Mouse (Mus musculus) urinary bladder, postnatal 10 days (tissue): ENCODE measurements around the gene Rack1.
"Not testable (repeated sequence)": the region's sequence is repeated elsewhere in the genome, so short reads cannot be mapped to it uniquely, and the experiment has no call there.

Experiments used
- DNase-seq: peaks from one replicate; pipeline ENCODE4 v3.0.0; 2022; ENCODE audit warnings: low spot score

The Rack1 gene

DNA sequence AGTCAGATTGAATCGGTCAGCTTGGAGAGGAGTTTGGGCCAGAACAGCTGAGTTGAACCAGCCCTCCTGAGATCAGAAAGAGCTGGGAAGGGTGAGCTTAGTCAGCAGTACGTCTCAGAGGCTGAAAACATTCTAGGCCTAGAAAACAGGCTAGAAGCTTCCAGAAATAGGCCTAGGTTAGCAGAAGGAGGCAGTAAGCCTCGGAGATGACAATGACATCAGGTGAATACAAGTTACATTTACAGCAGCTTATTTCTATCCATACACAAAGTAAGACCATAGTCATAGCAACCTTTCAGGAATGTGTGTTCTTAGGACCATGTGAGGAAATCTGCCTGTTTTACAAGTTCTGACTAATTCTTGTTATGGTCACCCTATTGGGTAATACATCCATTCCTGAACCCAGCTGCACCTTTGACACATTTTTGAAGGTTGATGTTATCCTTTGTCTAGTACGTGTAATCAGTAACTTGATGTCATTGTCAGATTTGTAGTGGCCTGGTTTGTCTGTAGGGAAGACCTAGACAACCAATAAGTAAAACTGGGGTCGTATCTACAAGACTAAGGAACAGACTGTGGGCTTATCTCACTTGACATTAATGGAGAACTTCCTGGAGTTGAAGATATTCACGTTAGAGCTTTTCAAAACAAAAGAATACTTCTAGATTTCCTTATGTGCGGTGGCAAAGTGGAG is 19.6 kb downstream of the Rack1 start:
- DNase-seq, result no peak

DNA sequence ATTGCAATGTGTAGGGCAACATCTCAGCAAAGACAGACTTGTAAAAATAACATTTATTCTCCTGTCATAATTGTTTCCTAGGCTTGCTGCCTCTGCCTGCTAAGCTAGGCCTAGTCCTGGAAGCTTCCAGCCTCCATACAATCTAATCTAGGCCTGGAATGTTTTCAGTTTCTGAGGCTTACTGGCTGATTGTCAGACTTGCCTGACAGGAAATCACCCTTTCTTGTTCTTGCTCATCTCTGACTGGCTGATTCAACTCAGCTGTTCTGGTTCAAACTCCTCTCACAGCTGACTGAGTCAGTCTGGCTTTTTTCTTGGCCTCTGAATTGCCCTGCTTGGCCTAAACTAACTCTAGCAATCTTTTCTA is 20.2 kb downstream of the Rack1 start:
- no peak for DNase-seq

DNA sequence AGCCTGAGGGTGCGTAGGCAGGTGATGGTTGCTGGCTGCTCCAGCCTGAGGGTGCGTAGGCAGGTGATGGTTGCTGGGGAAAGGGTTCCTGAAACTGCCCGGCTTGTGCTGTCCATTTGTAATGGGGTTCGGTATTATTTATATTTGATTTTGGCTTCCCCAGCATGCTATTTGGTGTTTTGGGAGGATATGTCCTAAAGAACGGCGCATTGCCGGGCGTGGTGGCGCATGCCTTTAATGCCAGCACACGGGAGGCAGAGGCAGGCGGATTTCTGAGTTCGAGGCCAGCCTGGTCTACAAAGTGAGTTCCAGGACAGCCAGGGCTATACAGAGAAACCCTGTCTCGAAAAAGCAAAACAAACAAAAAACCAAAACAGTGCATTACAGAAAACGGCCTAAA is 21.2 kb downstream of the Rack1 start:
- not testable (repeated sequence) for DNase-seq

DNA sequence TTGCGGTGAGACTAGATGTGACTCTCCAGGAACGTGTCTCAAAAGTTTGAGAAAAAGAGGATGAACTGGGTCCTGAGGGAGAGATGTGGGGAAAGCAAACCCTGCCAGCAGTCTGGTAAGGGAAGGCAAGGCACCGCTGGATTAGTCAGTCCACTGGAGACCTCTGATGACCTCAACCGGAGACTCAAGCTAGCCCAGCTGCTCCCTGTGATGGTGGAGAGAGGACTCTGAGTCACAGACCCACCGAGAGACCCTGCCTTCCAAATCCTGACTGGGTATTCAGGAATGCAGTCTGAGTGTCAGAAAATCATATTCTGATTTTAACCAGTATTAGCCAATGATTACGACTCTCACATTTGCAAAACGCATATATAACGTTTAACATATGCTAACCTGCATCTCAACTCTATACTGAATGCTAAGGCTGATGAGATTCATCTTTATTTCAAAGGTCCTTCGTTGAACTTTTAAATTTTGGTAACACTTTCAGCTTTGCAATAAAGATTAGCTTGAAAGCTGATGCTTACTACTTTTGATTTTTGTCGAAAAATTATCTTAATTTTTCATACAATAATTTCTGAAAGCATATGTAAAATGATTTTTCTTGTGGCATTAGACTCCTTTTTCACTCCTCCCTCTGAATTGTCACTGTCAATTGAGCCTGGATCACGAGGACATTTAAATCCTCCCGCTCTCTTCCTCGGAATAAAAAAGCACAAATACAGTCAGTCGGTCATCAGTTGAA is 22.8 kb downstream of the Rack1 start:
- no peak for DNase-seq

DNA sequence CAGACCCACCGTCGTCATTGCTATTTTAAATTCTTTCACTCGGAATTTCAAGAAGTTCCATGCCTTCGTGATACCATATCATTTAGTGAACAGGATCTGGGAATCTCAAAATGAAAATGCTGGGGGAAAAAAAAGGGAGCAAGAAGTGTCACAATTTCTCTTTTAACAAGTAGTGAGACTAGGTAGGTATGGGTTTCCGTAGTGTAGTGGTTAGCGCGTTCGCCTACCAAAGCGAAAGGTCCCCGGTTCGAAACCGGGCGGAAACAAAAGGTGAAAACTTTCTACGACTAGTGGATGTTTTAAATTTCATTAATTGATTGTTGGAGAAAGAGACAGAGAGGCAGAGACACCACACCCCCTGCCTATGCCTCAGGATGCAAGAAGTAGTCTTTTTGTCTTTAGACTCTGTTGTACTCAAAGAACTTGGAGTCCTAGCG is 23.4 kb downstream of the Rack1 start:
- no peak for DNase-seq

DNA sequence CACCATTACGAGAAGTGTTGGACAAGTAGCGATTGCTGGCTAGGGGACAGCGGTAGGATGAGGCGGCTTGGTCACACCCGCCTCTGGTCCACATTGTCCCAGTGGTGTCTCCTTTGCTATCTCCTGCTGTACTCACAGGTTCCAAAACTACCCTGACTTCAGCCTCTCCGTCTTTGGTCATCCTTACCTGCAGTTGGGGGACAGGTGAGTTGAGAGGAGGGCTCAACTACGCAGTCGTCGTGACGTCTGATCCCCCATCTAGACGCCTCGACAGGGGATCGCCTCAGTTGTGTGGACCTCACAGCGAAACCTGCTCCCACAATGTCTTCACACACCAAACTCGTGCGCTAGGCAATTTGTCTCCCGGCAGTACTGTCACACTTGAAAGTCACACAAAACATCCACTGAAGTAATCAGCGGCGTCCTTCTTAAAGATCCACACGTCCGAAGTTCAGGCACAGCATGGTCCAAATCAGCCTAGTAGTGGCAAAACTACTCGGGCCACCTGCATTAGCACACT is 24.2 kb downstream of the Rack1 start:
- no peak for DNase-seq

DNA sequence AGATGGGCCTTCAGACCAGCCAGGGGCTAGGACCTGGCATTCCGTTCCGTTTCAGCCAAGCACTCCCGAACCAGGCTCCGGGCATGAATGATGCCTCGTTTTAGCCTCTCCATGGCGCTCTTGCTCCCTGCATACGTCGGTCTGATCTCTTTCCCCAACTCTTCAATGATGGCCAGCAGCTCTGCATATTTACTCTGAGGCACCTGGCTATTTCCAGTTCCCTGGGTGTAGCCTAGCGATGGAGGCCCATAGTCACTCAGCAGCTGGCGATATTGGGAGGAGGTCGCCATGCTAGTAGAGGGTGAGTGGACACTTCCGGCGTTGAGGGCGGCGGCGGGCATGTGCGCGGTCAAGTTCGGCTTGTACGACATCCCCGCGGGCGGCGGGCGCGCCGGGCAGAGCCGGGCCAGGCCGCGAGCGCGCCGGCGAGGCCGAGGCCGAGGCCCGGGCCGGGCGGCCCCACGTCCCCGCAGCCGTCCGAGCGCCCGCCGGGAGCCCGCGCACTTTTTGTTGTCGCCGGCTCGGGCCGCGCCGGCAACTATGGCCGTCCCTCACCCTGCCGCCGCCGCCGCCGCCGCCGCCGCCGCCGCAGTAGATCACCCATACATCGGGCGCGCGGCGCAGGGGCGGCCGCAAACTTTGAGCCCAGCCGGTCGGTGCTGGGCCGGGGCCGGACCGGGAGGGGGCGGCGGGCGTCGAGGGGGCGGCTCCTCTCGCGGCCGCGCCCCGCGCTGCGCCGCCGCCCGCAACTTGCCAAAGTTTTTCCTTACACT is 26.0 kb downstream of the Rack1 start, which contains the start of the genes Trim7 and Gm12184:
Trim7 (plus strand) TSS at position 162 of the 773 bp plus-strand sequence.
Gm12184 (minus strand) TSS at position 677 of the 773 bp plus-strand sequence.
- not testable (repeated sequence) for DNase-seq

DNA sequence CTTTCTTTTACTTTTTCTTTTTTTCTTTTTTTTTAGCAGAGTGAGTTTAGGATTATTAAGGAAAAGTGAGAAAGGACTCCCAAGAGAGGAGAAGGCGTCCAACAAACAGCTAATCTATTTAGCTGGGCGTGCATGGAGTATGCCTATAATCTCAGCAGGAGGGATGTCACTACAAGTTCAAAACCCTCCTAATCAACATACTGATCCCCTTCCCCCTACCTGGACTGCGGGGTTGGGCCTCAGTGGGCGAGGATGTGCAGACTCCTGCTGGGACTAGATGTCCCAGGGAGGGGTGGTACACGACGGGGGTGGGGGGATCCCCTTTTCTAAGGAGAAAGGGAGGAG is 26.6 kb downstream of the Rack1 start:
- no peak for DNase-seq

DNA sequence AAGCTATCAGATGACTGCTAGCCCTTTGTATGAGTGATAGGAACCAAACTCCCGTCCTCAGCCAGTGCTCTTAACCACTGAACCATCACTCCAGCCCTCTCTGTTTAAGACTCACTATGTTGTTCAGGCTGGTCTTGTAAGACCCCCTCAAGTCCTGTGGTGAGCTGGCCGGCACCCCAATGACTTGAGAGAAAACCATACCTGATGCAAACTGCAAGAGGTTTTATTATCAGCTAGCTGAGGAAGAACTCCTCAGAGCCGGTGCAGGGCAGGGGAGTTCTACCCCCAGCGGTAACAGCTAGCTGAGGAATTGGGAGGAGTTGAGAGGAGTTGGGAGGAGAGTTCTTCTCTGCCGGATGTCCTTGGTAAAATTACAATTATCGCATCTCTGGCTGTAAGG is 27.8 kb downstream of the Rack1 start:
- DNase-seq, result no peak

DNA sequence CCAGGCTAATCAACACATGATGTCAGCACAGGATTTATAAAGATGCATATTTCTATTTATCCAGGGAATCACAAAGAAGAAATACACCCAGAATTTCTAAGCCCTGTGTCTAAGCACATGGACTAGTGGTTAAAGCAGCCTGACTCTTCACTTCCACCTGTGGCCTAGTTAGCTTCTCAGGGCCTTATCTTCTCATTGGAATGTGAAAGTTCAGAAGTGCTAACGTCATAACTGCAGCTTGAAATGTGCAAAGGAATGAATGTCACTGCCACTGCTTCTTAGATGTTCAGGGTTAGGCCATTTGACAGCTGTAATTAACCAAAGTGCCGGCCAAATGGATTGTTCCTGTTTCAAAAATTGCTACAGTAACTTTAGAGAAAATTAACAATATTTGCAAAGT is 30.1 kb downstream of the Rack1 start:
- no peak for DNase-seq

DNA sequence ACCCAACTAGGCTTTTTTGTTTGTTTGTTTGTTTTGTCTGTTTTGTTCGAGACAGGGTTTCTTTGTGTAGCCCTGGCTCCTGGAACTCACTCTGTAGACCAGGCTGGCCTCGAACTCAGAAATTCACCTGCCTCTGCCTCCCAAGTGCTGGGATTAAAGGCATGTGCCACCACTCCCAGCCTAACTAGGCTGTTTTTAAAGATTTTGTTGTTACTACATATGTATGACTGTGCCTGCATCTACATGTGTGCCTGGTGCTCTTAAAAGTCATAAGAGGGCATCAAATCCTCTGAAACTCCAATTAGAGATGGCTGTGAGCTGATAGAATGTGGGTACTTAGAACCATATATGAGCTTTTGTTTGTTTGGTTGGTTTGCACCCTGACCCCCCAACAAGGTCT is 31.1 kb downstream of the Rack1 start:
- no peak for DNase-seq

DNA sequence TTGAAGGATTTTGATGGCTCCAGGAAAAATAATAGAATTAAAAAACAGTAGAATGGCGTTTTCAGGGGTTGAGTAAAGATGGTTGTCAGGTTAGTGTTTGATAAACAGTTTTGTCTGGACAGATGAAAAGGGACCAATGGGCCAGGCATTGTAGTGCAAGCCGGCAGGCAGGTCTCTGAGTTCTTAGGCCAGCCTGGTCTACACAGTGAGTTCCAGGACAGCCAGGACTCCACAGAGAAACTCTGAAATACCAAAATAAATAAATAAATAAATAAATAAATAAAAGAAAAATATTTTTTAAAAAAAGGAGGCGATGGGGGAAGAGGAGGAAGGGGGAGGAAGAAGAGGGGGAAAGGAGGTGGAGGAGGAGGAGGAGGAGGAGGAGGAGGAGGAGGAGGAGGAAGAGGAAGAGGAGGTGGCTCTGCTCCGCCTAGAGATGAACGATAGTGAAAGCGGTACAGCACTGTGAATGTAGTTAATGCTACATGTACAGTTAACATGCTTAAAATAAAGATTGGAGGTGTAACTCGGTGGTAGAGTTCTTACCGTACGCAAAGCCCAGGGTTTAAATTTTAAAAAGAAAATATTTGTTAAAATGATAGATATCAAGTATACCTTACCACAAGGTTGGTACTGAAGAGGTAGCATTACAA is 33.1 kb downstream of the Rack1 start:
- DNase-seq, result no peak

DNA sequence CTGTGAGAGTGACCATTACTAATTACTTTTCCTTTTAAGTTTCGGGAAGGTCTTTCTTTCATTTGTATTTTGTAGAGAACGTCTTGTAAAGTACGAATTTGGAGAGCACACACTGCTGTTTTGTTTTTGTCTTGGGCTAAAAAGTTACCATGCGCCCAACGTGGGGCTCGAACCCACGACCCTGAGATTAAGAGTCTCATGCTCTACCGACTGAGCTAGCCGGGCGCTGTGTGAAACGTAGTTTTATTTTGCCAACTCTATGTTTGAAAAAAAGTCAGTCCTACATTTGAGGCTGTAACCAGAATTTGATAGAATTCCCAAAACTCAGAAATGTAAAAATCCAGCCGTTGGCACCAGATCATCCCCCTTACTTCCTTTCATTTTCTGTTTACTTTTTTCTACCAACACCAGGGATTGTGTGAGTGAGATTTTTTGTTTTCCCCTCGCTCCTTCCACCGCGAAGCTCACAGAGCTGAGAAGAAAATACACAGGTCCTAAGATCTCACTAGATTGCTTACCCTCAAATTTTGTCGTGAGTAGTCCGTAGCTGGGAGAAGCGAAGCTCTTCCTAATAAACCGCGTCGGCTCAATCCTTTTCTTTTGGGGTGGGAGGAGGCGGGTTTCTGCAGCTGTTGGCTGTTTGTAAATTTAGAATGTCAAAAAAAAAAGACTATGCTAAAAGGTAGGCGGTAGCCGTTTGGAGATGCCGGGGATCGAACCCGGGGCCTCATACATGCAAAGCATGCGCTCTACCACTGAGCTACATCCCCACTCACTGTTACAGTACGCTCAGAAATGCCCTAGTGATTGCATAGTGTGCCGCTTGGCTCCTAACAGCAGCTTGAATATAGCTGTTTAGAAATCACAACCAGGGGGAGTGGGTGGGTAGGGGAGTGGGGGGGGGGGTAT is 33.9 kb downstream of the Rack1 start:
- DNase-seq, result no peak

DNA sequence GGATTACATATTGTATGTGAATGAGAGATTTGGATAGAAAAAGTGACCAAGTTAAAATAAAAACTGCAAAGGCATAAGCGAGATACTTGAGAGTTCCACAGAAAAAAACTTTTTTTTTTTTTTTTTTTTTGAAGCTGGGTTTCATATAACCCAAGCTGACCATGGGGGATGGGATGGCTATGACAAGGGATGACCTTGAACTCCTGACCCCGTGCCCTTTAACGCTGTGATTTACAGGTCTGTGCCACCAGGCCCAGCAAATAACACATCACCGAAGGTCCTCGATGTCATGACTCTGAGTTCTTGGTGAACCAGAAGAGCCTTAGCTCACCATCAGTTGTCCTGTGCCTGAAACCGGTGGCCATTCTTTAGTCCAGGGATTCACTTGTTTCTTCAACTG is 35.8 kb downstream of the Rack1 start:
- DNase-seq, result no peak

DNA sequence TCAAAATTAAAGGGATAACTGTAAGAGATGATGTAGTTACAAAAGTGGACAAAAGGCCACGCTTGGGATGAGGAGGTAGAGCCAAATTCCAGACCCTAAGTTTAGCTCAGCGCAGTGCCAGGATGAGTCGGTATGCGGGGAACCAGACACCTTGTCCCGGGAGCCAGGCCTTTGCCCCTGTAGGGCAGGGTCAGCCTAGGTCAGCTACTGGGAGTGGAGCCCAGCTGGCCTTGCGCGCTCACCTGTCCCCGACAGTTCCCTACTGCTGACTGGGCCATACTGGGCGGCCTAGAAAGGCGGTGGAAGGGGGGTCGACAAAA is 36.8 kb downstream of the Rack1 start:
- DNase-seq, result no peak

DNA sequence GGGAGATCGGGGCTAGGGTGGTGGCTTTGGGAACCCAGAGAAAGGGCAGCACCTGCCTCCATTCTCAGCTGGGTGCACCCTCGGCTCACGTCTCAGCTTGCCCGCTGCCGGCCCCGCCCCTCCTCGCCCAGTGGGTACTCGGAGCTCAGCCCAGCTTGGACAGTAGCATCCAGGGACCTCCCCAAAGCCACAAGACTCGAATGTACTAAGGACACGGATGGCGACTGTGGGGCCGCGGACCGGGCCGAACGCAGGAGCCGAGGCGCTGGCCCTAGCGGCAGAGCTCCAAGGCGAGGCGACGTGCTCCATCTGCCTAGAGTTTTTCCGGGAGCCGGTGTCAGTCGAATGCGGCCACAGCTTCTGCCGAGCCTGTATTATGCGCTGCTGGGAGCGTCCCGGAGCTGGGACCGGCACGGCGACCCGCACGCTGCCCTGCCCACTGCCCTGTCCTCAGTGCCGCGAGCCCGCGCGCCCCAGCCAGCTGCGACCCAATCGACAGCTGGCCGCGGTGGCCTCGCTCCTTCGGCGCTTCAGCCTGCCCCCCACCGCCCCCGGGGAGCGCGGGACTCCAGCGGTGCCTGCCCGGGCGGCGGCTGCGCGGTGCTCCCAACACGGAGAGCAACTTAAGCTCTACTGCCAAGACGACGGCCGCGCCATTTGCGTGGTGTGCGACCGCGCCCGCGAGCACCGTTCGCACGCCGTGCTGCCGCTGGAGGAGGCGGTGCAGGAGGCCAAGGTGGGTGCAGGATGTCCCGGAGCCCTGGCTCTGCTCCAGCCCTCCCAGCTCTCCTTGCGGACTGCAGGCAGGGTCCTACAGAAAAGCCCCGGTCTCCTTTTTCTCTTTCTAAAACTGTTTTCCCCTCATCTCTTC is 37.4 kb downstream of the Rack1 start:
- no peak for DNase-seq

DNA sequence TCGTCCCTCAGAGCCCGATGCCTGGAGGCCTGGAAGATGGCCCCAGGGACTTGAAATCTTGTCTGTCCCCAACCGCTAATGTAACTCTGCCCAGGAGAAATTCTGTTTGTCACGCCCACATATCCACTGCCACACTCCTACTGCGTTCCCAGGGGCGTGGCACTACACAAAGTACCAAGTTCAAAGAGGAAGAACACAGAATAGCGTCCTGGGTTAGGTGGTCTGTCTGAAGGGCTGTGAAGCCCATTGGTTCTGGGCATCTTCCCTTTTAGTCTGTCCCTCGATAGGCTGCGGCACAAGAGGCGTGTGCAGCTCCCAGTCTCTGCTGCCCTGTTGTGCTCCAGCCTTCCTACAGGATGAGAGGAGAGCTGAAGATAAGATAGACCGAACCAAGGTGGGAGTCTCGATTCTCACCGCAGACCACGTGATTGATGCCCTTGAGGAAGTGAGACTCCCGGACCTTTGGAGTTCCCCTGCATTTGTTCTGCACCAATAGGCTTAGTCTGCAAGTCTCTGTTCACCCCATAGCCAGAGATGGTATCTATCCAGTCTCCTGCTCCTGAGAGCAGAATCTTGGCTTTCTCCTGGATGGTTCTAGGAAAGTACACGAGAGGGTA is 38.2 kb downstream of the Rack1 start:
- no peak for DNase-seq

DNA sequence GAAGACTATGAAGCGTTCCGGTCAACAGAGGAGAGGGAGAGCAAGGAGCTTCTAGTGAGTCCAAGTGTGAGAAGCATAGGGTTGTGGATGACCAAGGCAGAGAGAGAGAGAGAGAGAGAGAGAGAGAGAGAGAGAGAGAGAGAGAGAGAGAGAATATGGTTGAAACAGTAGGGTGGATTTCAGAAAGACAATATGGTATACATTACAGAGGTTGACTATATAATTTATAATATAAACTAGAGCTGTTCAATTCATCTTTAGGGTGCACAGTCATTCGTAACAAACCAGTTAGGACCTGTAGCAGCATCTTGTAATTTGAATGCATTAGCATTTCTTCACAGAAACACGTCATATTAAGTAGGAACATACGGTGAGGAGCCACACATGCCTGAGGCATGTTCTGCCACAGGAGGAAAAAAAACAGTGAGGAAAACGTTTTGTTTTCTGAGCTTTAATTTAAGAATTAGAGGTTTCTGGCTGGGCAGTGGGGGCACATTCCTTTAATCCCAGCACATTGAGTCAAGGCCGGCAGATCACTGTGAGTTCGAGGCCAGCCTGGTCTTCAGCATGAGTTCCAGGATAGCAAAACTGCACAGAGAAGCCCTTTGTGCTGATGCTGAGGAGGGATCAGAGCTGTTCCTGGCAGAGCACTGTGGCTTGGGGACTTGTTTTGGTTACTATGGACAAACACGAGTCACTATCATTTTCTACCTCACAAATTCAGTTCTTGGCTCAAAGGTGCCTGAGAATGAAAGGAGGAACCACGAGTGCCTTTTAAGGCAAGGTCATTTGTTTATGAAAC is 38.9 kb downstream of the Rack1 start:
- no peak for DNase-seq

DNA sequence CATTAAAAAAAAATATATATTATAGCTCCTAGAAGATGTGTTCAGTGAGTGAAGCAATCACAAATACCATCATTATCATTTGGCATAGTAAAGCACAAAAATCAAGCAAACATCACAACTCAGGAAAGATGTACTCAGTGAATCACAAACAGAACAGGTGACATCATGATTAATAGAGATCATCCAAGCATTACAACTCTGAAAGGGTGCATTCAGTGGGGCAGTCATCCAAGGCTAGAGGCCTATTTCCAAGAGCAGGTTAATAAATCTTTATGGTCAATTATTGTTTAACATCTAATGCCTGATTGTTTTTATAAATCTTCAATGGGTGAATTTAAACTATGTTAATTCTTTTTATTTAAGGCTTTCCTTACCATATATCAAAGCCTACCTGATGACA is 40.7 kb downstream of the Rack1 start:
- no peak for DNase-seq
